Mouse (Mus musculus) lung, embryonic 14.5 days (tissue): Measurements from ENCODE around the gene Gnaq. TPM values are rescaled to one million over a fixed set of nuclear protein-coding genes. Genes with fewer than 3 reads are reported as not detected.

Source experiments
- ATAC-seq: fragments of 200-750 bp; cut with Nextera tagmentation; 2 replicates; pipeline ENCODE4 v1.8.0; 2017; ENCODE audit warnings: mild to moderate bottlenecking, moderate TSS enrichment, moderate library complexity; ENCODE audit not compliant: insufficient read depth
- DNase-seq: peaks from one replicate; pipeline ENCODE4 v3.0.0-alpha.2; 2015
- H3K27ac ChIP-seq: fragments of 300-500 bp; sonication (generic); 2 replicates; pipeline ENCODE4 v1.5.1; 2014; ENCODE audit warnings: low read depth, mild to moderate bottlenecking, moderate library complexity
- H3K27me3 ChIP-seq: fragments of 300-500 bp; sonication (generic); 2 replicates; pipeline ENCODE4 v1.6.1; 2014; ENCODE audit warnings: low read length, control low read depth; ENCODE audit not compliant: insufficient read depth
- H3K36me3 ChIP-seq: fragments of 300-500 bp; sonication (generic); 2 replicates; pipeline ENCODE4 v1.6.1; 2014; ENCODE audit warnings: control low read depth; ENCODE audit not compliant: insufficient read depth
- H3K4me1 ChIP-seq: fragments of 300-500 bp; sonication (generic); 2 replicates; pipeline ENCODE4 v1.6.1; 2014; ENCODE audit warnings: antibody characterized with exemption, control low read depth; ENCODE audit not compliant: insufficient read depth
- H3K4me2 ChIP-seq: fragments of 300-500 bp; sonication (generic); 2 replicates; pipeline ENCODE4 v1.6.1; 2014; ENCODE audit warnings: mild to moderate bottlenecking
- H3K4me3 ChIP-seq: fragments of 300-500 bp; sonication (generic); 2 replicates; pipeline ENCODE4 v1.5.1; 2014; ENCODE audit warnings: low read depth, low read length
- H3K9ac ChIP-seq: fragments of 300-500 bp; sonication (generic); 2 replicates; pipeline ENCODE4 v1.6.1; 2014
- H3K9me3 ChIP-seq: fragments of 300-500 bp; sonication (generic); 2 replicates; pipeline ENCODE4 v1.6.1; 2016; ENCODE audit warnings: low read depth, low read length, control low read depth
- CTCF ChIP-seq: IDR thresholded peaks from 2 replicates; pipeline ENCODE4 v1.5.1; 2016; ENCODE audit warnings: antibody characterized with exemption, low read depth
- WGBS: fragments of 180-500 bp; shearing (Covaris S2); extraction: QIAGEN DNeasy Blood & Tissue Kit; methylation state at CpG from one replicate; pipeline ENCODE4 v1.1.7; 2014; 5-methylcytosine and 5-hydroxymethylcytosine counted together
- polyA plus RNA-seq: library from polyadenylated mRNA; unstranded; fragments of >200 nt; fragmentation: Nextera tagmentation; extraction: Ambion mirVana; gene quantifications from 2 replicates; pipeline ENCODE4 v1.2.1, GENCODE M21; 2014

Gnaq gene
- polyA plus RNA-seq, 1 experiment from 2014 or later: 15.9 TPM

DNA sequence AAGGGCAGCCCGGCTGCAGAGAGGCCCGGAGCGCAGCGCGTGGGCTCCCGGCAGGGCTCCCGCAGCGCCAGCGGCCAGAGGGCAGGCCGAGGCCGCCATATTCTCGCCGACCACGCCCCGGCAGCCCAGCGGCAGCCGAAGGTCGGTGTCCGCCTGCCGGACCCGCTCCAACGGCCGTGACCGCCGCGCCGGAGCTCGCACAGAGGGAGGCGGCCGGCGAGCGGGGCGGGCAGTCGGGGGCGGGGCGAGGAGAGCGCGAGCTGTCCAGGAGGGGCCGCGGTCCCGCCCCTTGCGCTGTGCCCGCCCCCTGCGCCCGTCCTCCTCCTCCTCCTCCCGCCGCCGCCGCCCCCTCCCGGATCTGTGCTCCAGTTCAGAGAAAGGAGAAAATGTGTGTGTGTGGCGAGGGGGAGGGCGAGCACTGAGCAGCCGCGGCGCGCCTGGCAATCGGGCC is 266 bp upstream of the Gnaq start:
- peak; percentile 91 for ATAC-seq
- no peaks in the 10 kb centered on the region for H3K36me3 ChIP-seq
- peak overlapping the region; percentile 99 for H3K27ac ChIP-seq
- no peaks in the 10 kb centered on the region for H3K27me3 ChIP-seq
- peak overlapping the region; percentile 98 for H3K9ac ChIP-seq
- H3K4me1 ChIP-seq: peaks cover 18% of the 10 kb centered on the region
- under 1% methylated on average over 40 of the region's 57 CpGs for WGBS
- H3K4me2 ChIP-seq: peak overlapping the region; percentile 74
- peak; percentile 93 for DNase-seq
- H3K4me3 ChIP-seq: peak overlapping the region; percentile 94
- H3K9me3 ChIP-seq: no peaks in the 10 kb centered on the region
- TF ChIP-seq CTCF: no peak

DNA sequence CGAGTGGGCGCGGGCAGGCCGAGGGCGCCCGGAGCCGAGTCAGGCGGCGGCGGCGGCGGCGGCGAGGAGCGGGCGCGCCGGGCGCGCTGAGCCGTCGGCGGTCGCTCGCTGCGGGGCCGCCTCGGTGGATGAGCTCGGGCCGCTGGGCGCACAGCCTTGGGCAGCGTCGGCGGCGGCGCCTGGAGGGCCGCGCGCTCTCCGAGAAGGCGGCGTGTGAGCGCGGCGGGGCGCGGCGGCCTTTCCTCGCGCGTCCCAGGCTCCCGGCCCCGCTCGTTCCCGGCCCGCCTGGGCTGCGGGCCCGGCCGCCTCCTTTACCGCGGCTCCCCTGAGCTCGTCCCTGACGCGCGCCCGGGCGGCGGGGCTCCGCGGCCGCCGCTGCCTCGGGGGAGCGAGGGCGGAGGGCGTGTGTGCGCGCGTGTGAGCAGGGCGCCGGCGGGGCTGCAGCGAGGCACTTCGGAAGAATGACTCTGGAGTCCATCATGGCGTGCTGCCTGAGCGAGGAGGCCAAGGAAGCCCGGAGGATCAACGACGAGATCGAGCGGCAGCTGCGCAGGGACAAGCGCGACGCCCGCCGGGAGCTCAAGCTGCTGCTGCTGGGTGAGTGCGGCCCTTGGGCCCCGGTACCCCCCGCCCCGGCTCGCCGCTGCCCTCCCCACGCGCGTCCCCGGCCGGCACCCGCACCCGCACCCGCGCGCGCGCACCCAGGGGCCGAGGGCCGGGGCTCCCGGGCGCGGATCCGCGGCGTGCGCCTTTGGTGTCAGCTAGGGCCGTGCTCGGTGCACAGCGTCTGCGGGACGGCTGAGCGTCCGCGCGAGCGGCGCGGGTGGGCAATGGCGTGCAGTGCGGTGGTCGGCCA is 462 bp downstream of the Gnaq start:
- DNase-seq: peak; percentile 69
- ATAC-seq: peak; percentile 67
- Histone ChIP-seq H3K4me3 (peak overlapping the region; percentile 94), H3K4me1 (peaks cover 20% of the 10 kb centered on the region), H3K27me3 (no peaks in the 10 kb centered on the region), H3K9ac (peak overlapping the region; percentile 98), H3K4me2 (peak overlapping the region; percentile 74), H3K9me3 (no peaks in the 10 kb centered on the region), H3K36me3 (no peaks in the 10 kb centered on the region), H3K27ac (peak overlapping the region; percentile 99)
- TF ChIP-seq CTCF: no peak
- WGBS: under 1% methylated on average over 113 of the region's 139 CpGs

DNA sequence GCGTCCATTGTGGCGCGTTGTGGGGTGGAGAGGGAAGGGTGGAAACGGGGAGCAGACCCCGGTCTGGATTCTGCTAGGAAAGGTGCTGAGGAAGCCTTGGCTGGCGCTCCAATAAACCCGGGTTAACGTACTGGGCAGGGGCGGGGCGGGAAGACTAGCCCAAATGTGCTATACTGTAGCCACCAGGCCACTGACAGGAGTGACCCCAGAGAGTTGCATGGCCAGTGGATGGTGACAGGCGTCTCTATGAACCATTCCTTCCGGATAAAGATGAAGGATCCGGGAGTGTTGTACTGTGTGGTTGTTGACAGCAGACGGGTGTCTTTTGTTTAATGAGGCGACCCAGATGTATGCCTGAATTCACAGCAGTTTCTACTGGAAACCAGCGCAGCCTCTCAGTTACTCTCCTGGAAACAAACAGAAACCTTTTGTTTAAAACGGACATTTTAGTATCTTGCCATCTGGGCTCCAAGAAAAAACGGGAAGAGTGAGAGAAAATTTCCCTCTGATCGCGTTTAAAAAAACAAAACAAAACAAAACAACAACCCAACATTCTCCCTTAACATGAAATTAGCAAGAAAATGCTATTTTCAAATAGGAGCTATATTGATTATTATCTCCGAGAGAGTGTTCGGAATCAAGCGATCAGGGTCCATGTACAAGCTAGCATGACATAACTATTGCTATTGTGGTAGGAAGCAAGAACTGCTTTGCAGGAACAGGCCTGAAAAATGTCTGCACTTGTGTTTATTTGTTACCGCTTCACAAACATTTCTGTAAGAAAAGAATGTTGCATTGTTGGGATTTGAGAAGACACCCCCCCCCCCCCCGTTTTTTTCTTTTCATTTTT is 1.3 kb downstream of the Gnaq start:
- Histone ChIP-seq H3K4me3 (peak overlapping the region; percentile 94), H3K4me2 (peak overlapping the region; percentile 74), H3K9ac (peak overlapping the region; percentile 98), H3K36me3 (no peaks in the 10 kb centered on the region), H3K4me1 (peaks cover 23% of the 10 kb centered on the region), H3K27ac (peak overlapping the region; percentile 99), H3K27me3 (no peaks in the 10 kb centered on the region), H3K9me3 (no peaks in the 10 kb centered on the region)
- ATAC-seq: peak; percentile 12; the same call in 1 of the 2 replicates
- WGBS: 6% methylated on average over 25 of the region's 25 CpGs
- no peak for TF ChIP-seq CTCF
- DNase-seq: peak; percentile 69

DNA sequence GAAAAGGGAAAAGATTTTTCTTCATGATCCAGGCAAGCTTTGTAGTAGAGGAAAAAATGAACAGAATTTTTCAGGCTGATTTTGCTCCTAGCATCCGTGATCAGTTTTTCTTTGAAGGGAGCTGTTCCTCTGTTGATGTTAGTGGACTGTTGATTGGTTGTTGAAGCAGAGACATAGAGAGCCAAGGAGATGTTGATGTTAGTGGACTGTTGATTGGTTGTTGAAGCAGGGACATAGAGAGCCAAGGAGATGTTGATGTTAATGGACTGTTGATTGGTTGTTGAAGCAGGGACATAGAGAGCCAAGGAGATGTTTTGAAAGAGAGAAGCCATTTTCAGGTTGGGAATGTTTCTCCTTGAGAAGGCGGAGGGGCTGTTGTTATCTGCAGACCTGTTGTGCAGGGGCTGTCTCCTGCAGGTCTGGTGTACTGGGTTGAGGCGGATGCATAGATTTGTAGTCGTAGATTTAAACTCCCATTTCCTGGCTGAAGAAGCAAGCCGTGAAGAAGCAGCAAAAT is 5.5 kb downstream of the Gnaq start:
- 57% methylated on average over 5 of the region's 5 CpGs for WGBS
- ATAC-seq: no peak
- no peak for TF ChIP-seq CTCF
- peak; percentile 51 for DNase-seq
- Histone ChIP-seq H3K27me3 (no peaks in the 10 kb centered on the region), H3K4me2 (no peak overlapping the region), H3K9ac (no peak overlapping the region), H3K4me3 (no peak overlapping the region), H3K9me3 (no peaks in the 10 kb centered on the region), H3K4me1 (peaks cover 29% of the 10 kb centered on the region), H3K27ac (no peak overlapping the region), H3K36me3 (no peaks in the 10 kb centered on the region)

DNA sequence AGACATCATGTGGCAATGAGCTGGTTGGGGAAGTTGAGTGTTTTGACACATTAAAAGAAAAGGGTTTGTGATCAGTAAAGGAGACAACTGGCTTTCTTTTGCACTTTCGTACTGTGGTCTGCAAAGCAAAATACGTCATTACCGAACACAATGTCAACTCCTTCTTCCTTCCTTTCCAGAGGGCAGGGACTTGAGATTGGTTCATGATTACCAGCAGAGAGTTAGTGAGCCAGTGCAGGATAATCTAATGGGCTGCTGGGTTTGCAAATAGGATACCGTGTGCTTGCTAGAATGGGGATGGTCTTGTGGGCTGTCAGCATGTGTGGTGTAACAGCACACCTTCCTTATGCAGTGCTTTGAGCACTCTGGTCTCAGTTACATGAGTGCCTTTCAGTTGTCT is 8.1 kb downstream of the Gnaq start:
- H3K4me3 ChIP-seq: no peak overlapping the region
- no peaks in the 10 kb centered on the region for H3K27me3 ChIP-seq
- 0 out of 2 replicates have a peak overlapping the region, but pooled peaks have one; percentile 12 for H3K4me2 ChIP-seq
- TF ChIP-seq CTCF: no peak
- ATAC-seq: no peak
- H3K9ac ChIP-seq: no peak overlapping the region
- no peaks in the 10 kb centered on the region for H3K36me3 ChIP-seq
- H3K4me1 ChIP-seq: peaks cover 18% of the 10 kb centered on the region
- H3K9me3 ChIP-seq: no peaks in the 10 kb centered on the region; the same call in 1 of the 2 replicates
- no peak for DNase-seq
- H3K27ac ChIP-seq: no peak overlapping the region
- 60% methylated on average over 4 of the region's 4 CpGs for WGBS

DNA sequence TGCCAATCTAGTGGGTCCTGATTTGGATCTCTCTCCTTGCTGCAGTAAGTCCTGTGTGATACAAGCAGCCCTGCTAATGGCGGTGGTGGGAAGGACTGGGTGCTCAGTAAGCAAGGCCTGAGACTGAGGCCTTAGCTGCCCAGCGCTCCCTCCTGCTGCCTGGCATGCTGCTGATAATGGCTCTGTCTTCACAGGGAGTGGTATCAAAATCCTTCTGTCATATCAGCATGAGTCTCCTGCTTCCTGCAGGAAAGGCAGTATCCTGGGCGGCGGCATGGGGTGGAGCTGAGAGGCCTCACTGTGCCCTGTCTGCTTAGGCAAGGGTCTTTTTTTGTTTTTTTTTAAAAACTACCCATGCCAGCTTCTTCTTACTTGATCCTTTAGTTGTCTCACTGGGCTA is 9.2 kb downstream of the Gnaq start:
- 74% methylated on average over 4 of the region's 4 CpGs for WGBS

More for the DNA sequence above, 9.2 kb downstream of the Gnaq start:
- H3K27me3 ChIP-seq: no peaks in the 10 kb centered on the region
- H3K36me3 ChIP-seq: no peaks in the 10 kb centered on the region
- H3K9ac ChIP-seq: no peak overlapping the region
- H3K27ac ChIP-seq: no peak overlapping the region
- TF ChIP-seq CTCF: no peak
- H3K4me1 ChIP-seq: peaks cover 18% of the 10 kb centered on the region
- DNase-seq (no peak), ATAC-seq (no peak)
- no peaks in the 10 kb centered on the region; the same call in 1 of the 2 replicates for H3K9me3 ChIP-seq
- no peak overlapping the region for H3K4me3 ChIP-seq
- H3K4me2 ChIP-seq: no peak overlapping the region
